Mouse (Mus musculus): ENCODE measurements around the gene March4. TPM values are rescaled to one million over a fixed set of nuclear protein-coding genes. Genes with fewer than 3 reads are reported as not detected.

Gene March4
- polyA plus RNA-seq, 1 experiment: 0.37 TPM

- H3K36me3 ChIP-seq (ENCODE audit: control insufficient read depth, insufficient read depth, low read length): no peaks in the 10 kb centered on the region
- no peaks in the 10 kb centered on the region for H3K4me1 ChIP-seq (ENCODE audit: control insufficient read depth, insufficient read depth, insufficient read length, low read length)
- H3K4me3 ChIP-seq (ENCODE audit: low read depth, low read length): no peak overlapping the region
- H3K27me3 ChIP-seq (ENCODE audit: control insufficient read depth, insufficient read depth, low read length): no peaks in the 10 kb centered on the region
- H3K27ac ChIP-seq (ENCODE audit: insufficient read depth, low read depth, low read length): no peak overlapping the region
- WGBS: 65% methylated on average over 2 of the region's 2 CpGs
- TF ChIP-seq POLR2A (IDR thresholded peaks at IDR 0.05; ENCODE audit: low read depth, low read length) (no peak), CTCF (IDR thresholded peaks at IDR 0.05; ENCODE audit: extremely low read depth, insufficient read length, insufficient replicate concordance, low read depth, low read length) (no peak)
These were observed 21.9 kb upstream of the March4 start for GRCm38 (mm10) chr1:72558625-72559024.

- H3K27ac ChIP-seq (ENCODE audit: insufficient read depth, low read depth, low read length): no peak overlapping the region
- H3K36me3 ChIP-seq (ENCODE audit: control insufficient read depth, insufficient read depth, low read length): no peaks in the 10 kb centered on the region
- H3K27me3 ChIP-seq (ENCODE audit: control insufficient read depth, insufficient read depth, low read length): no peaks in the 10 kb centered on the region
- no peak for TF ChIP-seq POLR2A (IDR thresholded peaks at IDR 0.05; ENCODE audit: low read depth, low read length)
- TF ChIP-seq CTCF (IDR thresholded peaks at IDR 0.05; ENCODE audit: extremely low read depth, insufficient read length, insufficient replicate concordance, low read depth, low read length): no peak
- no peak overlapping the region for H3K4me3 ChIP-seq (ENCODE audit: low read depth, low read length)
- no peaks in the 10 kb centered on the region for H3K4me1 ChIP-seq (ENCODE audit: control insufficient read depth, insufficient read depth, insufficient read length, low read length)
- 77% methylated on average over 3 of the region's 3 CpGs for WGBS
These were observed 19.7 kb upstream of the March4 start for GRCm38 (mm10) chr1:72556471-72556870.

- H3K4me3 ChIP-seq (ENCODE audit: low read depth, low read length): no peak overlapping the region
- no peak overlapping the region for H3K27ac ChIP-seq (ENCODE audit: insufficient read depth, low read depth, low read length)
- H3K27me3 ChIP-seq (ENCODE audit: control insufficient read depth, insufficient read depth, low read length): no peaks in the 10 kb centered on the region
- H3K36me3 ChIP-seq (ENCODE audit: control insufficient read depth, insufficient read depth, low read length): no peaks in the 10 kb centered on the region
- TF ChIP-seq CTCF (IDR thresholded peaks at IDR 0.05; ENCODE audit: extremely low read depth, insufficient read length, insufficient replicate concordance, low read depth, low read length): no peak
- TF ChIP-seq POLR2A (IDR thresholded peaks at IDR 0.05; ENCODE audit: low read depth, low read length): no peak
- no peaks in the 10 kb centered on the region for H3K4me1 ChIP-seq (ENCODE audit: control insufficient read depth, insufficient read depth, insufficient read length, low read length)
- 72% methylated on average over 2 of the region's 2 CpGs for whole genome bisulfite sequencing
These were observed 13.6 kb upstream of the March4 start for GRCm38 (mm10) chr1:72550317-72550716.

- 82% methylated on average over 5 of the region's 5 CpGs for WGBS
- no peak overlapping the region for H3K4me3 ChIP-seq (ENCODE audit: low read depth, low read length)
- TF ChIP-seq POLR2A (IDR thresholded peaks at IDR 0.05; ENCODE audit: low read depth, low read length) (no peak), CTCF (IDR thresholded peaks at IDR 0.05; ENCODE audit: extremely low read depth, insufficient read length, insufficient replicate concordance, low read depth, low read length) (no peak)
- peaks cover 3% of the 10 kb centered on the region; the same call in 1 of the 2 replicates for H3K27me3 ChIP-seq (ENCODE audit: control insufficient read depth, insufficient read depth, low read length)
- no peak overlapping the region for H3K27ac ChIP-seq (ENCODE audit: insufficient read depth, low read depth, low read length)
- no peaks in the 10 kb centered on the region for H3K4me1 ChIP-seq (ENCODE audit: control insufficient read depth, insufficient read depth, insufficient read length, low read length)
- H3K36me3 ChIP-seq (ENCODE audit: control insufficient read depth, insufficient read depth, low read length): no peaks in the 10 kb centered on the region
These were observed 1.5 kb upstream of the March4 start for GRCm38 (mm10) chr1:72538266-72538665.

GRCm38 (mm10) chr1:72535725-72536571 is 782 bp downstream of the March4 start:
- Histone ChIP-seq H3K36me3 (ENCODE audit: control insufficient read depth, insufficient read depth, low read length) (no peaks in the 10 kb centered on the region), H3K4me1 (ENCODE audit: control insufficient read depth, insufficient read depth, insufficient read length, low read length) (no peaks in the 10 kb centered on the region), H3K4me3 (ENCODE audit: low read depth, low read length) (no peak overlapping the region), H3K27ac (ENCODE audit: insufficient read depth, low read depth, low read length) (no peak overlapping the region), H3K27me3 (ENCODE audit: control insufficient read depth, insufficient read depth, low read length) (peaks cover 3% of the 10 kb centered on the region; the same call in 1 of the 2 replicates)
- no peak for TF ChIP-seq CTCF (IDR thresholded peaks at IDR 0.05; ENCODE audit: extremely low read depth, insufficient read length, insufficient replicate concordance, low read depth, low read length)
- 5% methylated on average over 36 of the region's 36 CpGs for WGBS

GRCm38 (mm10) chr1:72533439-72533838 is 3.3 kb downstream of the March4 start:
- Histone ChIP-seq H3K27me3 (ENCODE audit: control insufficient read depth, insufficient read depth, low read length) (peaks cover 3% of the 10 kb centered on the region; the same call in 1 of the 2 replicates), H3K36me3 (ENCODE audit: control insufficient read depth, insufficient read depth, low read length) (no peaks in the 10 kb centered on the region), H3K4me3 (ENCODE audit: low read depth, low read length) (no peak overlapping the region), H3K4me1 (ENCODE audit: control insufficient read depth, insufficient read depth, insufficient read length, low read length) (no peaks in the 10 kb centered on the region), H3K27ac (ENCODE audit: insufficient read depth, low read depth, low read length) (no peak overlapping the region)
- TF ChIP-seq POLR2A (IDR thresholded peaks at IDR 0.05; ENCODE audit: low read depth, low read length) (no peak), CTCF (IDR thresholded peaks at IDR 0.05; ENCODE audit: extremely low read depth, insufficient read length, insufficient replicate concordance, low read depth, low read length) (no peak)

- Histone ChIP-seq H3K36me3 (ENCODE audit: control insufficient read depth, insufficient read depth, low read length) (no peaks in the 10 kb centered on the region), H3K4me1 (ENCODE audit: control insufficient read depth, insufficient read depth, insufficient read length, low read length) (no peaks in the 10 kb centered on the region), H3K27me3 (ENCODE audit: control insufficient read depth, insufficient read depth, low read length) (peaks cover 3% of the 10 kb centered on the region; the same call in 1 of the 2 replicates), H3K27ac (ENCODE audit: insufficient read depth, low read depth, low read length) (no peak overlapping the region), H3K4me3 (ENCODE audit: low read depth, low read length) (no peak overlapping the region)
- no peak for TF ChIP-seq CTCF (IDR thresholded peaks at IDR 0.05; ENCODE audit: extremely low read depth, insufficient read length, insufficient replicate concordance, low read depth, low read length)
- no peak for TF ChIP-seq POLR2A (IDR thresholded peaks at IDR 0.05; ENCODE audit: low read depth, low read length)
- 74% methylated on average over 5 of the region's 5 CpGs for WGBS
These were observed 3.8 kb downstream of the March4 start for GRCm38 (mm10) chr1:72532926-72533325.

All from small intestine, adult 2 months (tissue).